Mouse (Mus musculus) forebrain, embryonic 15.5 days (tissue): ENCODE measurements around the gene Ralgps1. TPM values are rescaled to one million over a fixed set of nuclear protein-coding genes. Genes with fewer than 3 reads are reported as not detected.

Source experiments
- ATAC-seq: fragments of 200-750 bp; cut with Nextera tagmentation; replicated peaks from 2 replicates; pipeline ENCODE4 v1.8.0; 2017; ENCODE audit warnings: mild to moderate bottlenecking, moderate TSS enrichment, moderate library complexity
- H3K27ac ChIP-seq: fragments of 300-500 bp; sonication (generic); replicated peaks from 2 replicates; pipeline ENCODE4 v1.5.1; 2015; ENCODE audit warnings: mild to moderate bottlenecking, inconsistent platforms
- H3K27me3 ChIP-seq: fragments of 300-500 bp; sonication (generic); 2 replicates; pipeline ENCODE4 v1.6.1; 2015; ENCODE audit warnings: inconsistent platforms
- H3K36me3 ChIP-seq: fragments of 300-500 bp; sonication (generic); 2 replicates; pipeline ENCODE4 v1.6.1; 2015; ENCODE audit warnings: mild to moderate bottlenecking, inconsistent platforms
- H3K4me1 ChIP-seq: fragments of 300-500 bp; sonication (generic); 2 replicates; pipeline ENCODE4 v1.6.1; 2015; ENCODE audit warnings: inconsistent platforms
- H3K4me2 ChIP-seq: fragments of 300-500 bp; sonication (generic); replicated peaks from 2 replicates; pipeline ENCODE4 v1.6.1; 2015; ENCODE audit warnings: mild to moderate bottlenecking, inconsistent platforms
- H3K4me3 ChIP-seq: fragments of 300-500 bp; sonication (generic); 2 replicates; pipeline ENCODE4 v1.5.1; 2015; ENCODE audit warnings: mild to moderate bottlenecking, inconsistent platforms
- H3K9ac ChIP-seq: fragments of 300-500 bp; sonication (generic); replicated peaks from 2 replicates; pipeline ENCODE4 v1.6.1; 2015; ENCODE audit warnings: mild to moderate bottlenecking, inconsistent platforms
- H3K9me3 ChIP-seq: fragments of 300-500 bp; sonication (generic); 2 replicates; pipeline ENCODE4 v1.6.1; 2016; ENCODE audit warnings: inconsistent platforms
- WGBS: fragments of 180-500 bp; shearing (Covaris S2); methylation state at CpG from one replicate; pipeline ENCODE4 v1.1.7; 2015; ENCODE audit warnings: mixed read lengths; 5-methylcytosine and 5-hydroxymethylcytosine counted together
- polyA plus RNA-seq: library from polyadenylated mRNA; unstranded; fragments of >200 nt; fragmentation: Nextera tagmentation; extraction: Ambion mirVana; gene quantifications from 2 replicates; pipeline ENCODE4 v1.2.1, GENCODE M21; 2015

The Ralgps1 gene
- polyA plus RNA-seq, 1 experiment from 2014 or later, result 39.1 TPM

DNA sequence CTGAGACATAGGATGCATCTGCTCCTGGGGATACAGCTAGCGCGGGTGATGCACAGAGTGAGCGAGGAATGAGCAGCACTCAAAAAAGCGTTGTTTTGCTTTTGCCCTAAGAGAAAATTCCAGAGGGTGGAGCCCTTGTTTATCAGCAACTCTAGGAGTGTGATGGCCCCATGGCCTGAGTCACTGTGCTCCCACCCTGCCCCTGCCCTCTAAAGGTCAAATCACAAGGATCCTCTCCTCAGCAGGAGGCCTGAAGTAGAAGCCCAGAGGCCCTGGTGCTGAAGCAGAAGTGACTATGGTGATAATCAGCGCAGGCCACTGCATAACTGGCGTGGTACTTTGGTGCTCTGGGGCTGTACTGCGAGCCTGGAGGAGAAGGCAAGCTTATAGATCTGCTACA lies 211.7 kb downstream of the Ralgps1 start:
- Histone ChIP-seq H3K36me3 (peaks cover 14% of the 10 kb centered on the region; the same call in 1 of the 2 replicates), H3K9ac (no peak overlapping the region), H3K27me3 (no peaks in the 10 kb centered on the region), H3K27ac (no peak overlapping the region), H3K4me2 (no peak overlapping the region), H3K4me1 (no peaks in the 10 kb centered on the region), H3K9me3 (no peaks in the 10 kb centered on the region), H3K4me3 (no peak overlapping the region)
- no peak for ATAC-seq
- WGBS, result 94% methylated on average over 7 of the region's 7 CpGs

DNA sequence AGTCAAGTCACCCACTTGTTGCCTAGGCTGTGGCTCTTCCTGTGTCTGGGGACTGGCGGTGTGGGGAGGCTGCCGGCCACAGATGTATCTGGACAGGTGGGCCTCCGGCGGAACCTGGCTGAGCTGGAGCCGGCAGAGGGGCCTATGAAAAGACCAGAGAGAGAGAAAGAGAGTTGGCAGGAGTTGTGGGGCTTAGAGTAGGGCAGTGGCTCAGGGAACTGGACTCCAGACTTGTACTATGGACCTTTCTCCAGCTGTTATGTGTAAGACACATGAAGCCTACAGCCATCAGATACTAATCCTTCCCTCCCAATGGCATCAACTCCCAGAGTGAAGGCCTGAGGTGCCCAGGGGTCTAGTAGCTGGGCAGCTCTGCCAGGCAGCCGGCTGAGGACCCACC lies 212.4 kb downstream of the Ralgps1 start:
- Histone ChIP-seq H3K4me2 (no peak overlapping the region), H3K4me1 (no peaks in the 10 kb centered on the region), H3K36me3 (peaks cover 18% of the 10 kb centered on the region; the same call in 1 of the 2 replicates), H3K9ac (no peak overlapping the region), H3K4me3 (no peak overlapping the region), H3K9me3 (no peaks in the 10 kb centered on the region), H3K27me3 (no peaks in the 10 kb centered on the region), H3K27ac (no peak overlapping the region)
- 96% methylated on average over 6 of the region's 6 CpGs for WGBS
- ATAC-seq, result no peak

DNA sequence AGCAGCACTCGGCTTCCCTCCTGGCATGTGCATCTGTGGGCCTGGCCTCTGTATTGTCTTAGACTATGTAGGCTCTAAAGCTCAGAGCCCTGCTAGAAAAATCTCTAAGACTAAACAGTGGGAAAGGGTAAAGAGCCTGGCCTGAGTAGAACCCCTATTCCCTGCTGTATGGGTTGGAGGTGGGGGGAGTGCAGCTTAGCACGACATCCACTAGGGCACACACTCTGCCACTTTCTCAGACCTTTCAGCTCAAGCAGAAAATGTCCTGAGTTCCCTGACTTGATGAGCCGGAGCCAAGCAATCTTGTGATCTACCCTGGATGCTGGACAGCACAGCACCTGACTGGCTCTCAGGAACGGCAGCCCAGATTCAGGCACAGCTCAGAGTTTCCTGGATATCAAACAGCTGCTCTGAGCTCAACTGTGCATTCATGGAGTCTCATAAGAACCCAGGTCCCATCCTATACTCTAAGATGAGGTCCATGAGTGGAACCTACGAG lies 215.0 kb downstream of the Ralgps1 start:
- H3K27me3 ChIP-seq, result no peaks in the 10 kb centered on the region
- H3K4me1 ChIP-seq, result no peaks in the 10 kb centered on the region
- no peaks in the 10 kb centered on the region for H3K9me3 ChIP-seq
- 80% methylated on average over 5 of the region's 5 CpGs for WGBS
- H3K4me2 ChIP-seq, result no peak overlapping the region
- no peak overlapping the region for H3K27ac ChIP-seq
- H3K9ac ChIP-seq, result no peak overlapping the region
- peaks cover 23% of the 10 kb centered on the region; the same call in 1 of the 2 replicates for H3K36me3 ChIP-seq
- no peak for ATAC-seq
- no peak overlapping the region for H3K4me3 ChIP-seq

DNA sequence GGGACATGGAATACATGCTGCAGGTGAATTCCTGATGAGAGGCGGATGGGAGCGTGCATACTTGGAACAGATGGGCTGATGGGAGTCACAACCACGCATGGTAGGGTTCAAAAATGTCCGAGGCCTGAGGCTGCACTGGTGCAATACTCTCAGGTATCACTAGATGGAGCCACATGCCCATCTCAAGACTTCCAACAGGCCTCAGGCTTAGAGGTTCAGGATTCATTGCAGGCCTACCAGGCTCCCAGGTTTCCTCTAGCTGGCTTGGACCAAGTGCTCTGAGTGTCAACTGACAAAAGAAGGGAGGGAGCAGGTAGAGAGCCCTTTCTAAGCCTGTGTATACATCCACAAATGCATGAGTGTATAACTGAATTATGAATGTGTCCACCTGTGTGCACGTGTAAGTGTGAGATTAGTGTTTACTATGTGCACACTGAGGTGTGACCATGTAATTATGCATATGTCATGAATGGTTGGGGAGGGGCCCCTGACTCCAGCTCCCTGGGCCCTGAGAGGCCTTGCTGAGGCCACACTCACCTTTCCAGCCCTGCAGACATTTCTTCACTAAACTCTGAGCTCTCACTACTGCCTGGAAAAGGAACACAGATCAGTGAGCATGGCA lies 216.4 kb downstream of the Ralgps1 start:
- Histone ChIP-seq H3K4me1 (no peaks in the 10 kb centered on the region), H3K27ac (no peak overlapping the region), H3K4me3 (no peak overlapping the region), H3K27me3 (no peaks in the 10 kb centered on the region), H3K9ac (no peak overlapping the region), H3K9me3 (no peaks in the 10 kb centered on the region), H3K36me3 (peaks cover 23% of the 10 kb centered on the region; the same call in 1 of the 2 replicates), H3K4me2 (no peak overlapping the region)
- WGBS, result 22% methylated on average over 5 of the region's 5 CpGs
- peak; percentile 65 for ATAC-seq

DNA sequence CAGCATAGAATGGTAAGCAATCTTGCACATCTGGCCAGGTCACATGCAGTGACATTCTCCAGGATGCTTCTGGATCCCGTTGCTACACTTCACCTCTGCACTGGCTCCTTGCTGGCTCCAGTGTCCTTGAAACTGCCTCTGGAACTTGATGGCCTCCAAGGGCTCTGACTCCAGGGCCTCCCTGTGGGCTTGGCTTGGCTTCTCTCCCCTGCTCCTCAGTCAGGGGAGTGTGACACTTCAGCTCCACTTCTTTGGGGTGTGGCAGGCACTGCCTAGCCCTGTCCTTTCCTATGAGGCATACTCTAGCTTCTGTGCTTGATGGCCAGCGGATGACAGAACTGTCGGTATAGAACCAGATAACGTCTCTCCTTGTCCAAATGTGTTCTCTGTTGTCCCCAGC lies 224.3 kb downstream of the Ralgps1 start:
- H3K4me3 ChIP-seq, result no peak overlapping the region
- H3K9me3 ChIP-seq, result no peaks in the 10 kb centered on the region
- no peak overlapping the region for H3K27ac ChIP-seq
- no peak for ATAC-seq
- H3K9ac ChIP-seq, result no peak overlapping the region
- 90% methylated on average over 4 of the region's 4 CpGs for WGBS
- peaks cover 10% of the 10 kb centered on the region; the same call in 1 of the 2 replicates for H3K36me3 ChIP-seq
- no peaks in the 10 kb centered on the region for H3K27me3 ChIP-seq
- H3K4me2 ChIP-seq, result no peak overlapping the region
- H3K4me1 ChIP-seq, result no peaks in the 10 kb centered on the region

DNA sequence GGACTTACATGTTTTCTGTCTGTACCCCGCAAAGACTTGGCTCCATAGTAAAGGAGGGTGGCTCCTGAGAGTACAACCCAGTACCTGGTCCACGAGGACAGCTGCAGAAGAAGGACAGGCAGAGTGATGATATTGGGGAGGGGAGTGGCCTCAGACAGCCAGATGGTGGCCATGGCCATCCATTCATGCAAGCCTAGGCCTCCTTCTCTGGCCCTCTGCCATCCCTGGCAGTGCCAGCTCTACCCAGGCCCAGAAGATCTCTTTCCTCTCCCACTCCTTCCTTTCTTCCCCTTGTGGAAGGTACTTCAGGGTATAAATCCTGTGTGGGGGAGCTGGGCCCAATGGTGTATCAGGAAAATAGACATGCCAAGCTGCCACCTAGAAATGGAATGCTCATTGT lies 228.0 kb downstream of the Ralgps1 start:
- Histone ChIP-seq H3K4me1 (no peaks in the 10 kb centered on the region), H3K27me3 (no peaks in the 10 kb centered on the region), H3K4me3 (no peak overlapping the region), H3K36me3 (peaks cover 21% of the 10 kb centered on the region; the same call in 1 of the 2 replicates), H3K9me3 (no peaks in the 10 kb centered on the region), H3K9ac (no peak overlapping the region), H3K27ac (no peak overlapping the region), H3K4me2 (no peak overlapping the region)
- ATAC-seq, result no peak
- 71% methylated on average over 2 of the region's 2 CpGs for WGBS

DNA sequence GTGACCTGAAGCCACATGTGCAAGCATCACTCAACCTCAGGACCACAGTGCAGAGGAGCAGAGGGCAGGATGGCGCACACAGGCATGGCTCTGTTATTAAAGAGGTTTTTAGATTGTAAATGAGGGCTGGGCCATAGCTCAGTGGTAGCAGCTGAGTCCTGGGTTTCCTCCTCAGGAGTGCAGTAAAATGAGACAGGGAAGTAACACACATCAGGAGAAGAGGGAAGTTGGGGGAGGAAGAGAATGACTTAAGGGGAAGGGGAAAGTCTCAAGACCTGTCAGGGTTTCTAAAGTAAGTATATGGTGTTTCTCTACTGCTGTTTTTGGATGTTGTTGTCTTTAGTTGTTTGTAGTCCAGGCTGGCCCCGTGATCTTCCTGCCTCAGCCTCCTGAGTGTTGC lies 232.8 kb downstream of the Ralgps1 start:
- WGBS, result 97% methylated on average over 2 of the region's 2 CpGs
- Histone ChIP-seq H3K9ac (no peak overlapping the region), H3K9me3 (no peaks in the 10 kb centered on the region), H3K27me3 (no peaks in the 10 kb centered on the region), H3K4me1 (no peaks in the 10 kb centered on the region), H3K4me3 (no peak overlapping the region), H3K27ac (no peak overlapping the region), H3K36me3 (peaks cover 22% of the 10 kb centered on the region; the same call in 1 of the 2 replicates), H3K4me2 (no peak overlapping the region)
- ATAC-seq, result no peak

DNA sequence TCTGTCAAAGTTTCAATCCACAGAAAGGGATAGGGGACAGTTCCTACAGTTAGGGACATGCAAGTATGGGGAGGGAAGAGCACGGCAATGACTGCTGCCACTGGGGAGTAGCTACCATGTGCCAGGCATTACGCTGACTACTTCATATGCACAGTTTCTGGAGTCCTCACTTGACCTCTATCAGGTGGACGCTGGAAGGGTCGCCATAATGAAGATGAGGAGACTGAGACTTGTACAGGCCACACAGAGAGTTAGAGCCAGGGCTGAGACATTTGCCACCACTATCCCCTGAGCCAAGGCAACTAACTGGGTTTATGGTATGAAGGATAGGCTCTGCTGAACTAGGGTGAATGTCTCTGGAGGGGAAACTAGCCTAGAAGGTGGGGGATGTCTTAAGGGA lies 233.6 kb downstream of the Ralgps1 start:
- H3K9me3 ChIP-seq, result no peaks in the 10 kb centered on the region
- no peak for ATAC-seq
- H3K4me2 ChIP-seq, result no peak overlapping the region
- no peak overlapping the region for H3K9ac ChIP-seq
- H3K27ac ChIP-seq, result no peak overlapping the region
- no peaks in the 10 kb centered on the region for H3K4me1 ChIP-seq
- no peaks in the 10 kb centered on the region for H3K27me3 ChIP-seq
- H3K4me3 ChIP-seq, result no peak overlapping the region
- 89% methylated on average over 4 of the region's 4 CpGs for WGBS
- H3K36me3 ChIP-seq, result peaks cover 22% of the 10 kb centered on the region; the same call in 1 of the 2 replicates

DNA sequence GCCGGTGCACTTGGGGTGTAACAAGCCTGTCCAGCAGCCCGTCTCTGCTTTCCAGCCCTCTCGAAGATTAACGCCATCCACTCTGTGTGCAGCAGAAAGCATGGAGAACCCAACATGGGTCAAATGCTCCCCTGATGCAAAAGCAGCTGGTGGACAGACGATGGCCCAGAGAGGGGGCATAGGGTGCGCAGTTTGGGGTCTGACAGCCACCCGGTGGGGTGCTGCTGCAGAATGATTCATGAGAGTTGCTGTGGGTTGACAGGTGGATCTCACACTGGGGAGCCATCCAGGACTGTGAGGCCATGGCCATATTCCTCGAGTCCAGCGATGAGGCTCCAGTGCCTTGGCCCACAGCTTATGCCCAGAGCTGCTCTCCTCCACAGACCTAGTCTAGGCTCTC lies 234.0 kb downstream of the Ralgps1 start:
- peaks cover 22% of the 10 kb centered on the region; the same call in 1 of the 2 replicates for H3K36me3 ChIP-seq
- H3K9me3 ChIP-seq, result no peaks in the 10 kb centered on the region
- H3K4me3 ChIP-seq, result no peak overlapping the region
- no peaks in the 10 kb centered on the region for H3K4me1 ChIP-seq
- H3K4me2 ChIP-seq, result no peak overlapping the region
- H3K27ac ChIP-seq, result no peak overlapping the region
- H3K27me3 ChIP-seq, result no peaks in the 10 kb centered on the region
- 91% methylated on average over 9 of the region's 9 CpGs for WGBS
- ATAC-seq, result no peak
- no peak overlapping the region for H3K9ac ChIP-seq

DNA sequence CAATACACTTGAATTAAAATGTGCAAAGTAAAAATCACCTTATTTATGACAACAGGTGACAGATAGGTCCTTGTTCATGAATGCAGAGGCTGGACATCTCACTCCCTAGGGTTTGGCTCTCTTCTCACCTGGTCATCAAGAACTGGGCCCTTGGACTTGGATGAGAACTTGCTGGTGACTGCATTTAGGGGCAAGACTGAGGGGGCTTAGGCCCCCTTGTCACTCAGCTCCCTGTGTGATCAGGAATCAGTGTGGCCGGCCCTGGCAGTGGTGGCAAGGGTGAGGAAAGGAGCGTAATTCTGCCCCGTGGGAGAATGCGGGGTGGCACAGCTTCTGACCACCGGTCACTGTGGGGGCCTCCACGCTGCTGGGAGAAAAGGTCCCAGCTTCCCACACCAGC lies 234.9 kb downstream of the Ralgps1 start:
- Histone ChIP-seq H3K9ac (no peak overlapping the region), H3K36me3 (peaks cover 22% of the 10 kb centered on the region; the same call in 1 of the 2 replicates), H3K27me3 (no peaks in the 10 kb centered on the region), H3K9me3 (no peaks in the 10 kb centered on the region), H3K27ac (no peak overlapping the region), H3K4me2 (no peak overlapping the region), H3K4me1 (peaks cover 4% of the 10 kb centered on the region; the same call in 1 of the 2 replicates), H3K4me3 (no peak overlapping the region)
- WGBS, result 95% methylated on average over 6 of the region's 6 CpGs
- no peak for ATAC-seq

DNA sequence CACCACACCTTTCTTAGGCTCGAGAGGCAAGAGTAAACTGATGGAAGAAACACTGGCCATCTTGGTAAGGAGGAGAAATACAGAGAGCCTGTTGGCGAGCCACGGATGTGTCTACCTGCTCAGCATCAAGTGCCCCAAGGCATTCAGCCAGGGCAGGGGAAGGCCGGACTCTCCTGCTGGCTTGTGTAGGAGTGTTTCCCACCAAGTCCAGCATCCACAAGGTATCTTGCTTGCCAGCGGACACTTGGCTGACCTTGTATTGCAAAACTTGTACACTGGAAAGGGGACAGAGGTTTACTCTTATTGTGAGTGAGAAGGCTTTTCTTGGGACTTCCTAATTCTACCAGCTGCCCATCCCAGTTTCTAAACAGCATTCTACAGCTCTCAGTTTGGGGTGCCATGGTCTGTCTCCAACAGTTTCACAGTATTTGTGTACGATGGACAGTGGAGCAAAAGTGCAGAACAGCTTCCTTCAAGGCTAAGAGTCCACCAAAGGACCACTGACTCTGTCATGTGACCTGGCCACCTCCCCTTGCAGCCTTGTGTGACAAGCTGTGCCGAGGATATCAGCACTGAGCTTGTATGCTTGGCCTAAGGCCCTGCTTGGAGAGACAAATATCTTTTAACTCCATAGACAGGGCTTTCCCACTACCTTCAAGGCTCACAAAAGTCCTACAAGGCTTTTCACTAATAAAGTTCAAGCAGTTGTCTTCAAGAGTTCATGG lies 236.4 kb downstream of the Ralgps1 start:
- Histone ChIP-seq H3K27me3 (no peaks in the 10 kb centered on the region), H3K36me3 (peaks cover 22% of the 10 kb centered on the region; the same call in 1 of the 2 replicates), H3K27ac (no peak overlapping the region), H3K9me3 (no peaks in the 10 kb centered on the region), H3K4me1 (peaks cover 11% of the 10 kb centered on the region), H3K4me2 (no peak overlapping the region), H3K9ac (no peak overlapping the region), H3K4me3 (no peak overlapping the region)
- 82% methylated on average over 7 of the region's 7 CpGs for WGBS
- ATAC-seq, result no peak

DNA sequence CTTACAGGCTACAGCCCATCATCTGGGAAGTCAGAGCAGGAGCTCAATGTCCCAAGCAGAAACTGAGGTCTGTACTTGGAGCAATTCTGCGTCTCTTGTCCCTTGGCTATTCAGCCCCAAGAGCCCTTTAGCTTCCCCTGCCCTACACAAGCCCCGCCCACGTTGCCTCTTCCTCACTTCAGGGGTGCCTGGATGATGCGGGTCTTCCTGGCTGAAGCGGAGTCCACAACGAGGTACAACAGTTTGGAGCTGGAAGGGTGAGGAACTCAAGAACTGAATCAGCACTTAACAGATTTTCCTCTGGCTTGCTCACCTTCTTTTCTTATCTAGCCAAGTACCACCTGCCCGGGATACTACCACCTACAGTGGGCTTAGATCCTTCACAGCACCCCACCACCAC lies 239.0 kb downstream of the Ralgps1 start:
- WGBS, result 4% methylated on average over 7 of the region's 7 CpGs
- H3K4me3 ChIP-seq, result no peak overlapping the region
- no peak overlapping the region for H3K9ac ChIP-seq
- no peak overlapping the region for H3K4me2 ChIP-seq
- ATAC-seq, result no peak
- peaks cover 7% of the 10 kb centered on the region; the same call in 1 of the 2 replicates for H3K36me3 ChIP-seq
- H3K27ac ChIP-seq, result no peak overlapping the region
- peaks cover 23% of the 10 kb centered on the region for H3K4me1 ChIP-seq
- 0 out of 2 replicates have a peak, but pooled peaks cover 4% of the 10 kb centered on the region for H3K27me3 ChIP-seq
- no peaks in the 10 kb centered on the region for H3K9me3 ChIP-seq
